Mouse (Mus musculus): Measurements from ENCODE around the gene Gm42517.

Gm42517 gene

DNA sequence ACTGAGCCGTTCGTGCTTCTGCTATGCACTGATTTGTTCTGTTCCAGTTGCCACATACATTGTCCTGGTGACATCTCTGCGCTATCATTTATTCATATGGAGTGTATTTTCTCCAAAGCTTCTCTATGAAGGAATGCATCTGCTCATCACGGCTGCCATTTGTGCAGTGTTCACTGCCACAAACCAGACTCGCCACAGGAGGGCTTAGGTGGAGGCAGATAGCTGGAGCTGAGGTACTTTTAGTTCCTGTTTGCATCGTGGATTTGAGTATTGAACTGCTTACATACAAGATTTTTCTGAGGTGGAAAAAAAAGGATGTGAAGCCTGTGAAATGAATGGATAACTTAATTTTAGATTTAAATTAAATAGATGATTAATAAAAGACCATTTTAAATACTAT, 19.9 kb downstream of the Gm42517 start:
- no peak for DNase-seq

DNA sequence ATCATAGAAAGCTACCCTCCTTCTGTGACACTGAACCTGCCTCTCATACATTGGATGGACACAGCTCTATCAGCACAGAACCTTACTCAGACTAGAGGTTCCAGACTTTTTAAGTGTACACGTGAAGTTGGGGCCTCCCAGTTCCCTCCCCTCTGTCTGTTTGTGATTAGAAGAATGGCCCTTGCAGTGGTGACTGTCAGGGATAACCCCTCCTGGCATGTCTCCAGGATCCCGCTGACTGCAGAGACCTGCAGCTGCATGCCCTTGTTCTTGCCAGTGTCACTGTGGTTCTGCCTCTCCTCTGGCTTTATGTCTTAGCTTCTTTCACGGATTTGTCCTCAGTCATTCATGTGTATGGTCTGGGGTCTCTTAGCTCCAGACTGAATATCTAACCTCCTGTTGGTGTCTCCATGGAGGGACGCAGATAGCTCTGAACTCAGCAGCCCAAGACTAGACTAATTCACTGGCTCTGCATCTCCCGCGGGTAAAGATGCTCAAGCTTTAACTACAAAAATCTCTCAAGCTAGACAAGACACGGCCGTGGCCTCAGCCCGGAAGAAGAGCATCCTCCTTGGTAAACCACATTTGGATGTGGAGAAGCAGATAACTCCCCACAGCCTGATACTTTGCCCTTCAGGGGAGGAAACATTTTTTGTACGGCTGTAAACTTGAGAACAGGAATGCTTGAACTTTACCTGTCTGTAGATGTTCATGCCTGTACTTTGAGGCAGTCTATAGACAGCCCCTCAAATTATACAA, 22.2 kb downstream of the Gm42517 start:
- no peak for DNase-seq

DNA sequence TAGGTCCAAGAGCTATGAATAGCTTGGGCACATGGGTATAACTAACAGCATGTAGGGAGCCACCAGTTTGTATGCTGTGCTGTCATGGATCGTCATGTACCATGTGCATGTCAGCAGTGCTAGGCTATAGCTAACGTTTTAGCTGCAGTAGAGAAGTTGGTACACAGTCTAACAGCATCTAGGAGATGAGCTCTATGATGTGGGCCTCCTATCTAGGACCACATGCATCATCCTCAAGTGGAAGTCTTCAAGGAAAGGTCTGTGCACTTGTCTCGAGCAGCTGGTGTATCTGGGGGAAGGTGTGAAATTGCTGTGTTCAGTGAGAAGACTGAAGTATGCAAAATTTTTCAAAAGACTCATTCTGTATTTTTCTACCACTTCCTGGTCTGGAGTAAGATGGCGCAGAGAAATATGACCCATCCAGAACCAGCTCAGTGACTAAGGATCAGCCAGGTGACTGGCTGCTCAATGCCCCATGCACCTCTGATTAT, 24.0 kb downstream of the Gm42517 start:
- no peak for DNase-seq

DNA sequence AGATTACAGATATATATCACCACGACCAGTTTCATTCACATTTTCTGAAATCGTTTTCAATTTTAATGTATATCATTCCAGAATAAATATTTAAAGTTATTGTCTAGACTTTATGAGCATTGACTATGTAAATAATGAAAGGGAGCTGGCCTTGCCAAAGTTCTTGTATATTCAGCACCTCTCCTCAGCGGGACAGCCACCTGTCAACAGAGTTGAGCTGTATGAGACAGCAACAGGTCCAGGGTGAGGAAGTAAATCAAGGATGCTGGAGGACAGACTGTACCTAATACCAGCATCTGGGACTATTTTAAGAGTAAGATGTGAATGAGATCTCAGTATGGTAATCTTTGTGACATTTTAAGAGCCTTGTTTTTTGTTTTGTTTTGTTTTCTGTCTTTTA, 29.7 kb downstream of the Gm42517 start:
- no peak for DNase-seq

DNA sequence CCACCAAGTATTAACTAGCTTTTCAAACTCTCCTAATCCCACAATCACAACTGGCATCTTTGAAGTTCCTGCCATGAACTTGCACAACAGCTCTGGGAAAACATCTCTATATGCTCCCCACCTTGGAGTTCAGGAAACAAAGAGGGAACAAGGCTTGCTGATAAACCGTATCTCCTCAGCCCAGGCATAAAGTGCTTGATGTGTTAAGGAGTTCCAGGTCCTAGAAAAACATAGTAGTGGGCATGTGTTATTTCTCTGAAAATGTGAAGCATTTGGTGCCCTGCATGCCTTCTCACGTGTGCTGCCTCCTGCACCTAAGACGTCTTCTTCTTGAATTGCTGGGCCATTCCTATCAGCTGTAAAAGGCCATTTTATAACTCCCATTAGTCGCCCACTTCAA, 30.3 kb downstream of the Gm42517 start:
- no peak for DNase-seq

DNA sequence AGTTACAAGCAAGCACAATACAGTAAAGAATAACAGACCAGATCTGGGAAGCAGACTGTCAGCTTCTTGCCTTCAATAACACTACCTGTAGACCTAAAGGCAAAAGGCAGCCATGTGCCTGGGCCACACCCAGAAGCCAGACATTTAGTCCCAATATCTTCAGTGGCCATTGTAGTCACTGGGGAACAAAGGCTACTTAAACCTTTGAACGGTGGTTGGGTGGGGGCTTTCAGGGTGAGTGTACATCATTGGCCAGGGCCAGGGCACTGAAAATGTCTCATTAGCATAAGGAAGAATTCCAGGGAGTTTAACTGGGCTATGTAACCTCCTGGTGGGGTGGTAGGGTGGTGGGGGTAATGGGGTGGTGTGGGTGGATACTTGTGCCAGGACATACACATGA, 36.7 kb downstream of the Gm42517 start:
- DNase-seq, result no peak
